Mouse (Mus musculus): ENCODE measurements at regions not wholly inside any gene's neighbourhood (a gene's known extent, or its start where the extent isn't known, plus 50 kb on each side); places are given as distances from the start of the nearest gene placed in this dataset.
"Not testable (repeated sequence)": the region's sequence is repeated elsewhere in the genome, so short reads cannot be mapped to it uniquely, and the experiment has no call there.

DNA sequence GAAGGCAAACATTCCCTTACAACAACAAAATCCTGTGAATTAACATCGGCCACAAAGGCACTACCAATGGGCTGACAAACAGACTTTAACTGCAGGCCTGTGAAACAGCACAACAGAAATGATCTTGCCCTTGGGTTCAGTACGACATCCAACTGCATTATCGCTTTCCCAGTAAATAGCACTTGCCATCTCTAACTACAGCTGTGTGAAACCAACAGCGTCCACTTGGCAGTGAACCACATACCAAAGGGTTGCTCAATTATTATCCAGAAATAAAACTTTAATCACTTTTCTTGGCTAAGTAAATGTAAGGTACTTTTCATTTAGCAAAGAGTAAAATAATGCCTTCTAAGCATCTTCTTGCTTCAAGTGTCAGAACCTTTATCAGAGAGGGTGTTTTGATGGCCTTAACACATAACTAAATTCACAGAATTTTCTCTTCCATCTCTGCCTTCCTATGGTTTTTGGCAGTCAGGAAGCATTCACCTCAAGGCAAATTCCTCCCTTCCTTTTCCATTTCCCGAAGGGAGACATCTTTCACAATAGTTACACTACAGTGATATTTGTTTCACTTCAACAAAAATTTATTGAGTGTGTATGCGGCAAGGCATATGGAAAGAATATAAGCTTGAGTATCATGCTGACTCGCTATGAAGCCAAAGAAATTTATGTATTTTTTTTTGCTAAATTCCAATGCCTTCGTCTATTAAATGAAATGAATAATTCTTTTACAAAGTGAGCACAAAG lies 178.9 kb upstream of the Mpdz start:
- TF ChIP-seq FOSL1 (IDR thresholded peaks at IDR 0.05; ENCODE audit: insufficient read depth, low read length, poor library complexity, severe bottlenecking) (no peak), MYOD1 (IDR thresholded peaks at IDR 0.05; ENCODE audit: control insufficient read depth, insufficient read length, low read depth) (no peak), MYOG (IDR thresholded peaks at IDR 0.05; ENCODE audit: control insufficient read depth, extremely low read depth, insufficient read length) (no peak), CEBPB (IDR thresholded peaks at IDR 0.05; ENCODE audit: low read depth) (no peak), CTCF (IDR thresholded peaks at IDR 0.05; ENCODE audit: control insufficient read depth, insufficient read depth, insufficient read length) (no peak), MAX (IDR thresholded peaks at IDR 0.05) (no peak), USF1 (IDR thresholded peaks at IDR 0.05; ENCODE audit: low read depth) (no peak)

DNA sequence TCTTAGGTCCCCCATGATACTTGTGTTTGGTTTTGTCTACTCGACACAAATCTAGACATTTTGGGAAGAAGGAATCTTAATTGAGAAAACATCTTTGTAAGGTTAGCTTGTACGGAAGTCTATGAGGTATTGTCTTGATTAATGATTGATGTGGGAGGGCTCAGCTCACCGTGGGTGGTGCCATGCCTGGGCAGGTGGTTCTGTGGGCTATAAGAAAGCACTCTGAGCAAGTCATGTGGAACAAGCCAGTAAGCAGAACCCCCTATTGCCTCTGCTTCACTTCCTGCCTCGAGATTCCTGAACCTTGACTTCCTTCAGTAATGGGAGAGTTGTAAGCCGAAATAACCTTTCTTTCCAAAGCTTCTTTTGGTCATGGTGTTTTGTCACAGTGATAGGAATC lies 174.6 kb upstream of the Mpdz start:
- Histone ChIP-seq H3ac (ENCODE audit: control insufficient read depth, insufficient read length, low read depth) (no peak overlapping the region), H3K36me3 (ENCODE audit: control insufficient read depth, insufficient read depth) (no peaks in the 10 kb centered on the region), H3K27me3 (ENCODE audit: control insufficient read depth, insufficient read depth, insufficient read length) (no peaks in the 10 kb centered on the region), H3K79me3 (ENCODE audit: low read depth) (no peaks in the 10 kb centered on the region), H3K4me3 (ENCODE audit: insufficient read depth, poor library complexity, severe bottlenecking) (no peak overlapping the region), H3K79me2 (ENCODE audit: control insufficient read depth, insufficient read depth) (no peaks in the 10 kb centered on the region)
- TF ChIP-seq USF1 (IDR thresholded peaks at IDR 0.05; ENCODE audit: low read depth): no peak
- no peak for TF ChIP-seq MAX (IDR thresholded peaks at IDR 0.05)
- no peak for TF ChIP-seq FOSL1 (IDR thresholded peaks at IDR 0.05; ENCODE audit: insufficient read depth, low read length, poor library complexity, severe bottlenecking)
- TF ChIP-seq CTCF (IDR thresholded peaks at IDR 0.05; ENCODE audit: control insufficient read depth, insufficient read depth, insufficient read length): no peak

More for the DNA sequence above, 178.9 kb upstream of the Mpdz start:
- Histone ChIP-seq H3ac (ENCODE audit: control insufficient read depth, insufficient read length, low read depth) (no peak overlapping the region), H3K27me3 (ENCODE audit: control insufficient read depth, insufficient read depth, insufficient read length) (no peaks in the 10 kb centered on the region), H3K79me3 (ENCODE audit: low read depth) (no peaks in the 10 kb centered on the region), H3K36me3 (ENCODE audit: control insufficient read depth, insufficient read depth) (no peaks in the 10 kb centered on the region), H3K79me2 (ENCODE audit: control insufficient read depth, insufficient read depth) (no peaks in the 10 kb centered on the region), H3K4me3 (ENCODE audit: insufficient read depth, poor library complexity, severe bottlenecking) (no peak overlapping the region)

DNA sequence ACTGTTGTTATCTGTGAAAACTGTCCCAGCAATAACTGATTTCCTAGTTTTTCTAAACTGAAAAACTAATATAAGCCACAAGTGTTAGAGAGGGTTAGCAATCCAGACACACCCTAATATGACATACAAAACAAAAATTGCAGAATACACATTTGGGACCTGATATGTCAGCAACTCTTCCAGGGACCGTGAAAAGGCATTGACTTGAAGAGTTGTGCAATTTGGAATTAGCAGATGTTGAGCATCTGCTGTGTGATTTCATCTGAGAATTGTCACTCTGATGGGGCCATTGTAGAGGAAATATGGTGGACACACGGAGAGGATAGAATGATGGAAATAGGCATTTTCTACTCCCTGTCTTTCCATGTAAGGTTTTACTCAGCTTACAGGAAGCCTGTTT lies 168.6 kb upstream of the Mpdz start:
- no peak overlapping the region for H3ac ChIP-seq (ENCODE audit: control insufficient read depth, insufficient read length, low read depth)
- no peak for TF ChIP-seq FOSL1 (IDR thresholded peaks at IDR 0.05; ENCODE audit: insufficient read depth, low read length, poor library complexity, severe bottlenecking)
- TF ChIP-seq MYOD1 (IDR thresholded peaks at IDR 0.05; ENCODE audit: control insufficient read depth, insufficient read length, low read depth): no peak
- TF ChIP-seq CTCF (IDR thresholded peaks at IDR 0.05; ENCODE audit: control insufficient read depth, insufficient read depth, insufficient read length): no peak
- no peaks in the 10 kb centered on the region for H3K36me3 ChIP-seq (ENCODE audit: control insufficient read depth, insufficient read depth)
- H3K4me3 ChIP-seq (ENCODE audit: insufficient read depth, poor library complexity, severe bottlenecking): no peak overlapping the region
- H3K27me3 ChIP-seq (ENCODE audit: control insufficient read depth, insufficient read depth, insufficient read length): no peaks in the 10 kb centered on the region
- no peaks in the 10 kb centered on the region for H3K79me3 ChIP-seq (ENCODE audit: low read depth)
- H3K79me2 ChIP-seq (ENCODE audit: control insufficient read depth, insufficient read depth): no peaks in the 10 kb centered on the region

DNA sequence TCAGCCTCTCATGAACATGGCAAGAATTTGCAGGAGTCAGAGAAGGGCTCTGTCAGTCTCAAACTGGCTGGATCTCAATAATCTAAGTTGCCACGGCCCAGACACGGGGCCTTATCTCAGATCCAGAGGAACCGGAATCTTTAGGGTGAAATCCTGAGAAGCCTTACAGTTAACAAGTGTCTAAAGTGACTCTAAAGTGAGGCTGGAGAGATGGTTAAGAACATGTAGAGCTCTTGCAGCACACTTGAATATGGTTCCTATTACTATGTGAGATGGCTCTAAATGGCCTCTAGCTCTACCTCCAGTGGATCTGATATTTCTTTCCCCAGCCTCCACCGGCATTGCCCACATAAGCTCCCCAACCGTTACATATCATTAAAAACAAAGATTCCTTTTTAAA lies 157.8 kb upstream of the Mpdz start:
- H3K27me3 ChIP-seq (ENCODE audit: control insufficient read depth, insufficient read depth, insufficient read length): no peaks in the 10 kb centered on the region
- H3K4me3 ChIP-seq (ENCODE audit: insufficient read depth, poor library complexity, severe bottlenecking): no peak overlapping the region
- TF ChIP-seq MAX (IDR thresholded peaks at IDR 0.05) (no peak), FOSL1 (IDR thresholded peaks at IDR 0.05; ENCODE audit: insufficient read depth, low read length, poor library complexity, severe bottlenecking) (no peak), USF1 (IDR thresholded peaks at IDR 0.05; ENCODE audit: low read depth) (no peak)
- no peaks in the 10 kb centered on the region for H3K36me3 ChIP-seq (ENCODE audit: control insufficient read depth, insufficient read depth)
- no peaks in the 10 kb centered on the region for H3K79me3 ChIP-seq (ENCODE audit: low read depth)
- no peak overlapping the region for H3ac ChIP-seq (ENCODE audit: control insufficient read depth, insufficient read length, low read depth)
- no peaks in the 10 kb centered on the region for H3K79me2 ChIP-seq (ENCODE audit: control insufficient read depth, insufficient read depth)

DNA sequence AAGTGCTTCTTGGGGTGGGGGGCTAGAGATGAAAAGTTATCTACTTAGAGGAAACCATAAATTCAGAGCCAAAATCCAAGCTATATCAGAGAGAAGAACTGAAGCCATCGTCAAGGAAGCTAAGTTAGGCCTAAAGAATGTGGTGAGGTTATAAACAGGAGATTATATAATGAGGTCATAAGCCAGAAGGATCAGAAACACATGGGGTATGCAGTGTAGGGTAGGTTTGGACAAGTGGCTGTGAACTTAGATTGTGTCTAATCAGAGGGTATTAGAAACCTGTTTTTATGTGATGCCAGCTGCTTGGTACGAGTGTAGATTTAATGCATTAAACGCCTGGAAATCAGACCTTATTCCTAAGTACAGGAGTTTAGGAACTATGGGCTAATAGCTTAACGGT lies 154.8 kb upstream of the Mpdz start:
- no peak for TF ChIP-seq USF1 (IDR thresholded peaks at IDR 0.05; ENCODE audit: low read depth)
- no peak for TF ChIP-seq CEBPB (IDR thresholded peaks at IDR 0.05; ENCODE audit: low read depth)
- no peak for TF ChIP-seq CTCF (IDR thresholded peaks at IDR 0.05; ENCODE audit: control insufficient read depth, insufficient read depth, insufficient read length)
- TF ChIP-seq MAX (IDR thresholded peaks at IDR 0.05): no peak
- no peak for TF ChIP-seq FOSL1 (IDR thresholded peaks at IDR 0.05; ENCODE audit: insufficient read depth, low read length, poor library complexity, severe bottlenecking)
- no peak for TF ChIP-seq MYOD1 (IDR thresholded peaks at IDR 0.05; ENCODE audit: control insufficient read depth, insufficient read length, low read depth)
- no peak for TF ChIP-seq MYOG (IDR thresholded peaks at IDR 0.05; ENCODE audit: control insufficient read depth, extremely low read depth, insufficient read length)
- no peaks in the 10 kb centered on the region for H3K79me3 ChIP-seq (ENCODE audit: low read depth)
- H3K4me3 ChIP-seq (ENCODE audit: insufficient read depth, poor library complexity, severe bottlenecking): no peak overlapping the region
- no peaks in the 10 kb centered on the region for H3K36me3 ChIP-seq (ENCODE audit: control insufficient read depth, insufficient read depth)
- H3K79me2 ChIP-seq (ENCODE audit: control insufficient read depth, insufficient read depth): no peaks in the 10 kb centered on the region
- H3ac ChIP-seq (ENCODE audit: control insufficient read depth, insufficient read length, low read depth): no peak overlapping the region
- H3K27me3 ChIP-seq (ENCODE audit: control insufficient read depth, insufficient read depth, insufficient read length): no peaks in the 10 kb centered on the region

DNA sequence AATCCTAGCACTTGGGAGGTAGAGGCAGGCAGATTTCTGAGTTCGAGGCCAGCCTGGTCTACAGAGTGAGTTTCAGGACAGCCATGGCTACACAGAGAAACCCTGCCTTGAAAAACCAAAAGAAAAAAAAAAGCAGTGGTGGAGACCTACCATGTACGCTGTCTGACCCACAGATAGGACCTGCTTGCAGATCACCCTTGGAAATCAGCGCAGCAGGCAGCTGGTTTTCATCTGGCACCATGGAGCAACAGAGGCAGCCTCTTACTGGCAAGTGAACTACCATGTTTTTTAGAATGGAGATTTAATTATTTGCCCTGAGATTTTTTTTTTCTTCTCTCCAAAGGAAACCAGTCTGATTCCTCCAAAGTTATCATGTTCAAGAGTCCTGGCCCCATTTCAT lies 150.8 kb upstream of the Mpdz start:
- H3K27me3 ChIP-seq (ENCODE audit: control insufficient read depth, insufficient read depth, insufficient read length); H3K4me3 ChIP-seq (ENCODE audit: insufficient read depth, poor library complexity, severe bottlenecking); H3ac ChIP-seq (ENCODE audit: control insufficient read depth, insufficient read length, low read depth); H3K79me2 ChIP-seq (ENCODE audit: control insufficient read depth, insufficient read depth); H3K79me3 ChIP-seq (ENCODE audit: low read depth); H3K36me3 ChIP-seq (ENCODE audit: control insufficient read depth, insufficient read depth): not testable (repeated sequence)
